Mouse (Mus musculus) ES-Bruce4 (cell line): ENCODE data around the gene Birc6.

Experiments
- CTCF ChIP-seq: IDR thresholded peaks from one replicate; pipeline ENCODE4 v1.8.1; 2011; ENCODE audit warnings: low read depth, low read length
- EP300 ChIP-seq: IDR thresholded peaks from 2 replicates; pipeline ENCODE4 v1.6.1; 2011; ENCODE audit warnings: low read depth, low read length; ENCODE audit not compliant: insufficient read depth
- POLR2A ChIP-seq: IDR thresholded peaks from one replicate; pipeline ENCODE4 v1.8.1; 2011; ENCODE audit warnings: low read length; ENCODE audit not compliant: insufficient read depth

GRCm38 (mm10) chr17:74527729-74528607, at the start of gene Birc6:
- TF ChIP-seq CTCF (no peak), EP300 (peak; percentile 77; the same call in 1 of the 2 replicates), POLR2A (peak; percentile 77)
